Mouse (Mus musculus) lung, embryonic 14.5 days (tissue): Measurements from ENCODE around the gene Card11. TPM values are rescaled to one million over a fixed set of nuclear protein-coding genes. Genes with fewer than 3 reads are reported as not detected.

ENCODE experiments used
- ATAC-seq: fragments of 200-750 bp; cut with Nextera tagmentation; 2 replicates; pipeline ENCODE4 v1.8.0; 2017; ENCODE audit warnings: mild to moderate bottlenecking, moderate TSS enrichment, moderate library complexity; ENCODE audit not compliant: insufficient read depth
- DNase-seq: peaks from one replicate; pipeline ENCODE4 v3.0.0-alpha.2; 2015
- H3K27ac ChIP-seq: fragments of 300-500 bp; sonication (generic); 2 replicates; pipeline ENCODE4 v1.5.1; 2014; ENCODE audit warnings: low read depth, mild to moderate bottlenecking, moderate library complexity
- H3K27me3 ChIP-seq: fragments of 300-500 bp; sonication (generic); 2 replicates; pipeline ENCODE4 v1.6.1; 2014; ENCODE audit warnings: low read length, control low read depth; ENCODE audit not compliant: insufficient read depth
- H3K36me3 ChIP-seq: fragments of 300-500 bp; sonication (generic); 2 replicates; pipeline ENCODE4 v1.6.1; 2014; ENCODE audit warnings: control low read depth; ENCODE audit not compliant: insufficient read depth
- H3K4me1 ChIP-seq: fragments of 300-500 bp; sonication (generic); 2 replicates; pipeline ENCODE4 v1.6.1; 2014; ENCODE audit warnings: antibody characterized with exemption, control low read depth; ENCODE audit not compliant: insufficient read depth
- H3K4me2 ChIP-seq: fragments of 300-500 bp; sonication (generic); 2 replicates; pipeline ENCODE4 v1.6.1; 2014; ENCODE audit warnings: mild to moderate bottlenecking
- H3K4me3 ChIP-seq: fragments of 300-500 bp; sonication (generic); 2 replicates; pipeline ENCODE4 v1.5.1; 2014; ENCODE audit warnings: low read depth, low read length
- H3K9ac ChIP-seq: fragments of 300-500 bp; sonication (generic); 2 replicates; pipeline ENCODE4 v1.6.1; 2014
- H3K9me3 ChIP-seq: fragments of 300-500 bp; sonication (generic); 2 replicates; pipeline ENCODE4 v1.6.1; 2016; ENCODE audit warnings: low read depth, low read length, control low read depth
- CTCF ChIP-seq: IDR thresholded peaks from 2 replicates; pipeline ENCODE4 v1.5.1; 2016; ENCODE audit warnings: antibody characterized with exemption, low read depth
- WGBS: fragments of 180-500 bp; shearing (Covaris S2); extraction: QIAGEN DNeasy Blood & Tissue Kit; methylation state at CpG from one replicate; pipeline ENCODE4 v1.1.7; 2014; 5-methylcytosine and 5-hydroxymethylcytosine counted together
- polyA plus RNA-seq: library from polyadenylated mRNA; unstranded; fragments of >200 nt; fragmentation: Nextera tagmentation; extraction: Ambion mirVana; gene quantifications from 2 replicates; pipeline ENCODE4 v1.2.1, GENCODE M21; 2014

Card11 gene
- polyA plus RNA-seq, 1 experiment from 2014 or later: 0.25 TPM

DNA sequence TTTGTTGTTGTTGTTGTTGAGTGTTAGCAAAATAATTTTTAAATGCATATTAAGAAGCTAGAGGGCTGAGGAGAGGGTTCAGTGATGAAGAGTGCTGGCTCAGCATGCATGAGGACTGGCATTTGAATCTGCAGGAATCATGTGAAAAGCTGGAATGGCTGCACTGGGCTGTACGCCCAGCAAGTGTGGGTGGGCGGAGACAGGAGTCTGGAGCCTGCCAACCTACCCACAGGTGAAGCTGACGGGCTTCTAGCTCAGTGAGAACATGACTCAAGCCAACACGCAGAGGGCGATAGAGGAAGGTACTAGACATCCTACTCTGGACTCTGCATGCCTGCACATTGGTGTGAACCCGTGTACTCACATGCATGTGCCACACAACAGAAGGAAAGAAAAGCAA, 41.2 kb downstream of the Card11 start:
- Histone ChIP-seq H3K4me3 (no peak overlapping the region), H3K9me3 (no peaks in the 10 kb centered on the region), H3K27me3 (no peaks in the 10 kb centered on the region), H3K4me2 (no peak overlapping the region), H3K4me1 (no peaks in the 10 kb centered on the region), H3K36me3 (no peaks in the 10 kb centered on the region), H3K27ac (no peak overlapping the region), H3K9ac (no peak overlapping the region)
- ATAC-seq (no peak), DNase-seq (peak; percentile 12)
- WGBS: 69% methylated on average over 6 of the region's 6 CpGs
- no peak for TF ChIP-seq CTCF

DNA sequence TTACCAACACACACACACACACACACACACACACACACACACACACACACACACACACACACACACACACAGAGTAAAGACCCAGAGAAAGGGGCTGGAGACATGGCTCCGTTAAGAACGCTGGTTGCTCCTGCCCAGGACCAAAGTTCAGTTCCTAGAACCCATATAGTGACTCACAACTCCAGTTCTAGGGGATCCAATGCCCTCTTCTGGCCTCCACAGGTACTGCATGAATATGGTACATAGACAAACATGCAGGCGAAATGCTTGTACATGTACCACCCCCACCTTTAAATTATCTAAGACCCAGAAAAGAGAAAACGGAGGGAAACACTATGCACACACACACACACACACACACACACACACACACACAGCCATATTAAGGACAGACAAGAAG, 43.3 kb downstream of the Card11 start:
- WGBS: 90% methylated on average over 4 of the region's 4 CpGs
- ATAC-seq: no peak
- H3K4me1 ChIP-seq: no peaks in the 10 kb centered on the region
- no peaks in the 10 kb centered on the region for H3K36me3 ChIP-seq
- H3K4me2 ChIP-seq: no peak overlapping the region
- no peaks in the 10 kb centered on the region for H3K9me3 ChIP-seq
- H3K27me3 ChIP-seq: no peaks in the 10 kb centered on the region
- H3K9ac ChIP-seq: no peak overlapping the region
- TF ChIP-seq CTCF: peak; percentile 43
- no peak overlapping the region for H3K27ac ChIP-seq
- H3K4me3 ChIP-seq: no peak overlapping the region
- DNase-seq: no peak

DNA sequence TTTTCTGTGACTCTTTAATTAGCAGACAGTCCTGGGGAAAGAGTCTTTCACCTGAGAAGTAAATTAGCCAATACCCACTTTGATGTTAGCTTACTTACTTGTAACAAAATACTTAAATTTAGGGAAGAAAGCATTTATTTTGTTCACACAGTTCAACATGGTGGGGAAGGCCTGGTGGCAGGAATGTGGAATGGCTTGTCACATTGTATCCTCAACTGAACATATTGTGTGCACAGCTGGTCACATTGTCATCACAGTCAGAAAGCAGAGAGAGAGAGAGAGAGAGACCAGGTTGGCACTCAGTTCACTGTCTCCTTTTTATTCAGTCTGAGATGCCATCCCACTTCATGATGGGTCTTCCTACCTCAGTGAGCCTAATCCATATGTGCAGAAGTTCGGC, 44.7 kb downstream of the Card11 start:
- no peaks in the 10 kb centered on the region for H3K27me3 ChIP-seq
- no peaks in the 10 kb centered on the region for H3K4me1 ChIP-seq
- H3K4me2 ChIP-seq: no peak overlapping the region
- no peak overlapping the region for H3K4me3 ChIP-seq
- 79% methylated on average over 1 of the region's 1 CpGs for WGBS
- H3K9ac ChIP-seq: no peak overlapping the region
- H3K27ac ChIP-seq: no peak overlapping the region
- no peak for ATAC-seq
- H3K9me3 ChIP-seq: no peaks in the 10 kb centered on the region
- no peak for DNase-seq
- TF ChIP-seq CTCF: peak; percentile 53
- H3K36me3 ChIP-seq: no peaks in the 10 kb centered on the region

- TF ChIP-seq CTCF: no peak
- Histone ChIP-seq H3K4me1 (no peaks in the 10 kb centered on the region), H3K9me3 (no peaks in the 10 kb centered on the region), H3K27me3 (no peaks in the 10 kb centered on the region), H3K9ac (no peak overlapping the region), H3K4me2 (no peak overlapping the region), H3K4me3 (no peak overlapping the region), H3K36me3 (no peaks in the 10 kb centered on the region), H3K27ac (no peak overlapping the region)
- no peak for ATAC-seq
- no peak for DNase-seq
- 79% methylated on average over 5 of the region's 5 CpGs for WGBS
These were observed 48.6 kb downstream of the Card11 start for GRCm38 (mm10) chr5:140951801-140952200.

DNA sequence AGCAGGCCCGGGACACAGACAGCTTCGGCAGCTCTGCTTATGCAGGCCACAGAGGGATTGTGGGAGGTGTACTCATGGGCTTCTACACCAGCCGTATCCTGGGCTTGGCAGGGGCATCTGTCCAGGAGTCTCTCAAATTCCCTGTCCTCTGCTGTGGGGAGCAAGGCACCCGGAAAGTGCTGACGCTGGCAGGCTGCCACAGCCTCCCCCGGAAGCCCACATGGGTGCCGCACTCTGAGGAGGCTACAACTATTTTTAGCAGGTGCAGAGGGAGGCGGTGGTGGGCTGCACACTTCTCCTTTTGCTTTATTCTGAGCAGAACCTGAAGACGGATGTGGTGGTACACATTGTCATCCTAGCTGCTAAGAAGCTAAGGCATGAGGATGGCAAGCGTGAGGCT, 52.4 kb downstream of the Card11 start:
- Histone ChIP-seq H3K9ac (no peak overlapping the region), H3K36me3 (no peaks in the 10 kb centered on the region), H3K4me1 (no peaks in the 10 kb centered on the region), H3K27ac (no peak overlapping the region), H3K4me2 (no peak overlapping the region), H3K9me3 (no peaks in the 10 kb centered on the region), H3K4me3 (no peak overlapping the region), H3K27me3 (no peaks in the 10 kb centered on the region)
- no peak for TF ChIP-seq CTCF
- ATAC-seq: no peak
- peak; percentile 13 for DNase-seq
- WGBS: 57% methylated on average over 10 of the region's 10 CpGs

GRCm38 (mm10) chr5:140946034-140946433, 54.3 kb downstream of the Card11 start:
- H3K4me1 ChIP-seq: no peaks in the 10 kb centered on the region
- no peak overlapping the region for H3K4me2 ChIP-seq
- TF ChIP-seq CTCF: no peak
- no peak for DNase-seq
- no peaks in the 10 kb centered on the region for H3K27me3 ChIP-seq
- no peak for ATAC-seq
- WGBS: 69% methylated on average over 6 of the region's 6 CpGs
- no peak overlapping the region for H3K4me3 ChIP-seq
- no peaks in the 10 kb centered on the region for H3K36me3 ChIP-seq
- no peaks in the 10 kb centered on the region for H3K9me3 ChIP-seq
- no peak overlapping the region for H3K9ac ChIP-seq
- no peak overlapping the region for H3K27ac ChIP-seq

- Histone ChIP-seq H3K9ac (no peak overlapping the region), H3K4me1 (no peaks in the 10 kb centered on the region), H3K9me3 (no peaks in the 10 kb centered on the region), H3K4me2 (no peak overlapping the region), H3K27me3 (no peaks in the 10 kb centered on the region), H3K36me3 (no peaks in the 10 kb centered on the region), H3K4me3 (no peak overlapping the region), H3K27ac (no peak overlapping the region)
- no peak for ATAC-seq
- no peak for TF ChIP-seq CTCF
- 65% methylated on average over 18 of the region's 18 CpGs for WGBS
- no peak for DNase-seq
These were observed 55.8 kb downstream of the Card11 start for GRCm38 (mm10) chr5:140944382-140945125.
